Mouse (Mus musculus): ENCODE measurements around the gene Prss29. TPM values are rescaled to one million over a fixed set of nuclear protein-coding genes. Genes with fewer than 3 reads are reported as not detected.

Gene Prss29
- polyA plus RNA-seq, 1 experiment from 2014 or later, result not detected

DNA sequence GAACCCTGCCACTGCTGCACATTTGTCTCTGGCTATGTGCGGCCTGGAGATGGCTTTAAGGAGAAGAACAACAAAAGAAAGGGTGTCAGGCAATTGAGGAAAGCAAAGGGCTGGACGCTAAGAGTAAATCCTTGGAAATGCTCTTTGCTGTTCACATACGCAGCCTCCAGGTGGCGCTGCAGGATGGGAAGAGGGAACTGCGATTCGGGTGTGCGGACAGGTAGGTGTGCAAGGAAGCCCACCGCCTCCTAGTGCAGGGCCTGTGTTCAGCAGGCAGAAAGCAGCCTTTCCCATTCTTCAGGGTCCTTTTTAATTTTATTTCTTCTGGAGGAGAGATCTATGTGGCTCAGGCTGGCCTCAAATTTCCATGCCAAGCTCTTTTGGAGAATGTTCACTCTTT, 15.5 kb downstream of the Prss29 start:
- Histone ChIP-seq H3K4me1 (replicated peaks; ENCODE audit: control insufficient read depth, insufficient read depth, low read length) (no peaks in the 10 kb centered on the region), H3K4me3 (replicated peaks; ENCODE audit: low read length) (no peak overlapping the region), H3K9ac (replicated peaks; ENCODE audit: low read depth, low read length) (no peak overlapping the region), H3K9me3 (ENCODE audit: control insufficient read depth, low read length) (no peaks in the 10 kb centered on the region), H3K27me3 (replicated peaks; ENCODE audit: control insufficient read depth, insufficient read depth, low read length) (no peaks in the 10 kb centered on the region), H3K36me3 (ENCODE audit: control insufficient read depth, insufficient read depth) (no peaks in the 10 kb centered on the region), H3K27ac (ENCODE audit: low read length) (no peak overlapping the region), H3K4me2 (ENCODE audit: low read length) (no peak overlapping the region)
- 2% methylated on average over 8 of the region's 8 CpGs for WGBS
- ATAC-seq, result no peak

DNA sequence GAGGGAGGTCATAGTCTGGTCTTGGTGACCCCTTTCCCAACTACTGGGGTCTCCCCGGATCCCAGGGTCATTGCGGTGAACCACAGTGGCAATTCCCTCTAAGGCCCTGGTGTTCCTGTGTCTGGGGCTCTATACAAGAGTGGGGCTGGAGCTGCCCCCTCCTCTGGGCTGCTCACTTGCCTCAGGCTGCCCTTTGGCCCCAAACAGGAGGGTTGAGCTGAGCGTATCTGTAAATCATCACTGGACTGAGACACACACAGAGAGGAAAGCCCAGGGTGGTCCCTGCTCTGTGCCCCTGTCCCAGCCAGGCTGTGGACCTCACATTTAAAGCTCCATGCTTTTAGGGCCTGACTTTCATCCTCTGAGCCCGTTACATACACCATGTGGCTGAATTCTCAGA, 19.8 kb downstream of the Prss29 start:
- Histone ChIP-seq H3K9me3 (ENCODE audit: control insufficient read depth, low read length) (no peaks in the 10 kb centered on the region), H3K4me2 (ENCODE audit: low read length) (no peak overlapping the region), H3K4me1 (replicated peaks; ENCODE audit: control insufficient read depth, insufficient read depth, low read length) (no peaks in the 10 kb centered on the region), H3K27me3 (replicated peaks; ENCODE audit: control insufficient read depth, insufficient read depth, low read length) (no peaks in the 10 kb centered on the region), H3K27ac (ENCODE audit: low read length) (no peak overlapping the region), H3K9ac (replicated peaks; ENCODE audit: low read depth, low read length) (no peak overlapping the region), H3K36me3 (ENCODE audit: control insufficient read depth, insufficient read depth) (no peaks in the 10 kb centered on the region), H3K4me3 (replicated peaks; ENCODE audit: low read length) (no peak overlapping the region)
- ATAC-seq, result no peak
- 87% methylated on average over 4 of the region's 4 CpGs for WGBS

DNA sequence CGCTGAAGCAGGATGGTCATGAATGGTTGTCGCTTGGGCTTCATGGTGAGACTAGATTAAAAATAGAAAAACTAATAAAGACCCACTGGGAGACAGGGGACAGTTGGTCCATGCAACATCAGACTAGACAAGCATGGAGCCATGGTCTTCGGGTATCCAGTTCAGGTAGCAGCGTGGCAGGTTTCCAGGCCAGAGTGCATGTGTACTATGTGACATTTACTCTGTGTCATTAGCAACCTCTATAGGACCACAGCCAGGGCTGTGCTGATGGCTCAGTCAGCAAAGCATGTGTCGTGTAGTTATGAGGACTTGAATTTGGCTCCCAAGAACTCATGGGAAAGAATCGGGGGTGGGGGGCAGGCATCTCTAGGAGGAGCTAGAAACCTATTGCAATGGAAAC, 21.5 kb downstream of the Prss29 start:
- Histone ChIP-seq H3K9ac (replicated peaks; ENCODE audit: low read depth, low read length) (no peak overlapping the region), H3K27ac (ENCODE audit: low read length) (no peak overlapping the region), H3K4me3 (replicated peaks; ENCODE audit: low read length) (no peak overlapping the region), H3K9me3 (ENCODE audit: control insufficient read depth, low read length) (no peaks in the 10 kb centered on the region), H3K4me2 (ENCODE audit: low read length) (no peak overlapping the region), H3K4me1 (replicated peaks; ENCODE audit: control insufficient read depth, insufficient read depth, low read length) (no peaks in the 10 kb centered on the region), H3K36me3 (ENCODE audit: control insufficient read depth, insufficient read depth) (no peaks in the 10 kb centered on the region), H3K27me3 (replicated peaks; ENCODE audit: control insufficient read depth, insufficient read depth, low read length) (no peaks in the 10 kb centered on the region)
- WGBS, result 81% methylated on average over 6 of the region's 6 CpGs
- ATAC-seq, result no peak

DNA sequence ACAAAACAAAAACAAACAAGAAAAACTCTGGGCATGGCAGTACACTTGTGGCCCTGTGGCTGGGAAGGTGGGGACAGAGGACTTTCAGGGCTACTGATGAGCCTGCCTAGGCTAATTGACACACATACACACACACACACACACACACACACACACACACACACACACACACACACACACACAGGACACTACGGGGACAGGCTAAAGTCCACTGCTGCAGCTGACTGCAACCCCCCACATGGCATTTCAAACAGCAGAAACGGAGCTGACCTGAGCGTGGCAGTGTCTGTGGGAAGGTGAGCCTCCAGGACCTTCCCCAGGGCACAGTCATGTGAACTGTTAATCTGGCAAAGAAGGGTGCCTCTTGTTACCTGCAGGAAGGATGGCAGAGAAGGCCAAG, 23.0 kb downstream of the Prss29 start:
- Histone ChIP-seq H3K4me1 (replicated peaks; ENCODE audit: control insufficient read depth, insufficient read depth, low read length) (no peaks in the 10 kb centered on the region), H3K36me3 (ENCODE audit: control insufficient read depth, insufficient read depth) (no peaks in the 10 kb centered on the region), H3K27me3 (replicated peaks; ENCODE audit: control insufficient read depth, insufficient read depth, low read length) (no peaks in the 10 kb centered on the region; the same call in 1 of the 2 replicates), H3K4me2 (ENCODE audit: low read length) (no peak overlapping the region), H3K9me3 (ENCODE audit: control insufficient read depth, low read length) (no peaks in the 10 kb centered on the region), H3K9ac (replicated peaks; ENCODE audit: low read depth, low read length) (no peak overlapping the region), H3K27ac (ENCODE audit: low read length) (no peak overlapping the region), H3K4me3 (replicated peaks; ENCODE audit: low read length) (no peak overlapping the region)
- WGBS, result 63% methylated on average over 3 of the region's 3 CpGs
- ATAC-seq, result no peak

DNA sequence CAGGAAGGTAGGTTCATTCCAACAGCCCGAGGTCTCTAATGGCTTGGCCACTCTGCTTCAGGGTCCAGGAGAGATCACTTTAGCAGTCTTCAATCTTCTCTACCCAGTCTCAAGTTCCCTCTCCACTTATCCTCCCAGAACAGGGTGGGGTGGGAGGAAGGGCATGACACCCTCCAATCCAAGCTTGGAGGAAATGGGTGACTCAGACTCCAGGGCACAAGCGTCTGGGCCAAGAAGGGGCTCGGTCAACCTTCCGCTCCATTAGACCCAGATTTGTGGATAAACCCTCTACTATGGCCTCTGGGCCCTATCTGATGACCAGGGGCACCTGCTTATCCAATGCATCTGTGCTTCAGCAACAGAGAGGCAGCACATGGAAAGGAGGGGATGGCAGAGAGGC, 27.0 kb downstream of the Prss29 start, which contains the start of gene Tpsab1:
Gene Tpsab1 (minus strand): TSS at position 101 of the 400 bp plus-strand sequence.
- WGBS, result 84% methylated on average over 4 of the region's 4 CpGs

DNA sequence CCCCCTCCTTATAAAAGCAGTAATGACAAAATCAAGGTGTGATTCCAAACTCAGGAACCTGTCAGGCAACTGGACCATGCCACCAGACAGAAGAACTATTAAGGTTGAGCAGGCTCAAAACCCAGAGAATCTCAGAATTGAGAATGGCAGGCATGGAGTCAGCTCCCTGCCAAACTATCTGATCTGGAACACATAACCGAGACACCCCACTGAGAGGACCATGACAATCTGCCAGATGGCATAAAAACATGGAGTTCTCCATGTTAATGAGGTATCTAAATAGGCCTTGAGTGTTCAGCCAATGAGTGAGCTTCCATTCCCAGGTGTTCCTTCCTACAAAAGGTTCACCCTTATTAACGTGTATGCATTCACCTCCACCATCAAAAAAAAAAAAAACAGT, 42.8 kb downstream of the Prss29 start:
- WGBS, result 73% methylated on average over 2 of the region's 2 CpGs
- H3K4me3 ChIP-seq (replicated peaks; ENCODE audit: low read length), result no peak overlapping the region
- ATAC-seq, result no peak
- H3K4me2 ChIP-seq (ENCODE audit: low read length), result no peak overlapping the region
- H3K9ac ChIP-seq (replicated peaks; ENCODE audit: low read depth, low read length), result no peak overlapping the region
- no peaks in the 10 kb centered on the region for H3K9me3 ChIP-seq (ENCODE audit: control insufficient read depth, low read length)
- H3K27me3 ChIP-seq (replicated peaks; ENCODE audit: control insufficient read depth, insufficient read depth, low read length), result no peaks in the 10 kb centered on the region
- H3K36me3 ChIP-seq (ENCODE audit: control insufficient read depth, insufficient read depth), result no peaks in the 10 kb centered on the region
- H3K27ac ChIP-seq (ENCODE audit: low read length), result no peak overlapping the region
- H3K4me1 ChIP-seq (replicated peaks; ENCODE audit: control insufficient read depth, insufficient read depth, low read length), result no peaks in the 10 kb centered on the region

More for the DNA sequence above, 27.0 kb downstream of the Prss29 start, which contains the start of gene Tpsab1:
- Histone ChIP-seq H3K4me3 (replicated peaks; ENCODE audit: low read length) (no peak within 1 kb of the TSS), H3K4me1 (replicated peaks; ENCODE audit: control insufficient read depth, insufficient read depth, low read length) (no peaks in the 10 kb centered on the region), H3K4me2 (ENCODE audit: low read length) (no peak within 1 kb of the TSS), H3K27ac (ENCODE audit: low read length) (no peak within 1 kb of the TSS), H3K9ac (replicated peaks; ENCODE audit: low read depth, low read length) (no peak within 1 kb of the TSS), H3K9me3 (ENCODE audit: control insufficient read depth, low read length) (no peaks in the 10 kb centered on the region), H3K36me3 (ENCODE audit: control insufficient read depth, insufficient read depth) (no peaks in the 10 kb centered on the region), H3K27me3 (replicated peaks; ENCODE audit: control insufficient read depth, insufficient read depth, low read length) (no peaks in the 10 kb centered on the region; the same call in 1 of the 2 replicates)
- ATAC-seq, result no peak

DNA sequence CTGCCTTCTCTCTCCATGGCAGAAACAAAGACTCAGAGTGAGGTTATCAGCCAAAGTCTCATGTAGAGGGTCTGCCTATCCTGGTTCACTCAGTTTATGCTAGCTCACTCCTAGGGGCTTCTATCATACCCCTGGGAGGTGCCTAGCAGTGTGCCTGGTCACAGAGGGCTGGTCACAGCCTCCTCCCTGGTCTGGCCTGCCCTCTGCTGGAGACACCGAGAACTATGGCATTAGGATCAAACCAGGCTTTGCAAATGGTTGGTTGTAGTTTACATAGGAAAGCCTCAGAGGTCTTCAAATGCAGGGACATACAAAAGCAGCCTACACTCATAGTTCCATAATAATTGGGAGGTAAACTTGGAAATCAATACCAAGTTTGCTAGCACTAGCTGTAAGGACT, 45.3 kb downstream of the Prss29 start:
- no peak for ATAC-seq
- H3K27me3 ChIP-seq (replicated peaks; ENCODE audit: control insufficient read depth, insufficient read depth, low read length), result no peaks in the 10 kb centered on the region
- no peak overlapping the region for H3K4me2 ChIP-seq (ENCODE audit: low read length)
- WGBS, result 0% methylated on average over 1 of the region's 1 CpGs
- no peak overlapping the region for H3K9ac ChIP-seq (replicated peaks; ENCODE audit: low read depth, low read length)
- no peak overlapping the region for H3K4me3 ChIP-seq (replicated peaks; ENCODE audit: low read length)
- no peaks in the 10 kb centered on the region for H3K9me3 ChIP-seq (ENCODE audit: control insufficient read depth, low read length)
- H3K27ac ChIP-seq (ENCODE audit: low read length), result no peak overlapping the region
- no peaks in the 10 kb centered on the region for H3K4me1 ChIP-seq (replicated peaks; ENCODE audit: control insufficient read depth, insufficient read depth, low read length)
- H3K36me3 ChIP-seq (ENCODE audit: control insufficient read depth, insufficient read depth), result no peaks in the 10 kb centered on the region

DNA sequence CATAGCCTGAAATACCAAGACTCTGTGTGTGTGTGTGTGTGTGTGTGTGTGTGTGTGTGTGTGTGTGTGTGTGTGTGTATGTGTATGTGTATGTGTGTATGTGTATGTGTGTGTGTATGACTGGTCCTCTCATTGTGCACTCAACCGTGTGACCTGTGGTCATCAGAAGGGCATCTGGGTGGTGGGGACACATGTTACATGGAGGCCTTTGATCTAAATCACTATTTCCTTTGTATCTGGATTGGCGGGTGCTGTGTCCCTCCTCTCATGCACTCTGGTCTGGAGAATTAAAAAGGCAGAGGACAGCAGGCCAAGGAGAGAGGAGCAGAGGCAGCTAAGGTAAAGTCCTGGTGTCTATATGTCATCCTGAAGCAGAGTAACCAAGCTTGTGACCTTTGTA, 47.6 kb downstream of the Prss29 start, which contains the start of gene Tpsb2:
Gene Tpsb2 (plus strand): TSS at position 301 of the 400 bp plus-strand sequence.
- H3K36me3 ChIP-seq (ENCODE audit: control insufficient read depth, insufficient read depth), result no peaks in the 10 kb centered on the region
- no peak within 1 kb of the TSS for H3K4me3 ChIP-seq (replicated peaks; ENCODE audit: low read length)
- no peaks in the 10 kb centered on the region for H3K27me3 ChIP-seq (replicated peaks; ENCODE audit: control insufficient read depth, insufficient read depth, low read length)
- H3K4me2 ChIP-seq (ENCODE audit: low read length), result no peak within 1 kb of the TSS
- ATAC-seq, result no peak
- 71% methylated on average over 2 of the region's 2 CpGs for WGBS
- no peaks in the 10 kb centered on the region for H3K4me1 ChIP-seq (replicated peaks; ENCODE audit: control insufficient read depth, insufficient read depth, low read length)
- H3K27ac ChIP-seq (ENCODE audit: low read length), result no peak within 1 kb of the TSS
- H3K9me3 ChIP-seq (ENCODE audit: control insufficient read depth, low read length), result no peaks in the 10 kb centered on the region
- no peak within 1 kb of the TSS for H3K9ac ChIP-seq (replicated peaks; ENCODE audit: low read depth, low read length)

DNA sequence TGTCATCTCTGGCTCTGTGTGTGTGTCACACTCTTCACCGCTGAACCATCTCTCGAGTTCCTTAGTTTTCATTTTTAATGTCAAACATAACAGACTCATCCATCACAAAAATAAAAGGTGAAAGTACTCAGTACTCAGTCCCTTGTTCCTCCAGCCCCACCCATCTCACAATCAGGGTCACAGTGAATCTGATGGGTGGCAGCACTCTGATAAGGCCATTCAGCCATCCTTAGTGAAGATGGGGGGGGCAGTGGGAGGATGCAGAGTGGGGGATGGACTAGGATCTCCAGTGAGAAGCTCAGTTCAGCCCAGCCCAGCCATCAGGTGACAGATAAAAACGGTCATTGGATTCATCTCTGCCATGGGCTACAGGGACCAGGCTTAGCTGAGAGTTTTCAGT, 50.5 kb downstream of the Prss29 start, which contains the start of gene Tpsg1:
Gene Tpsg1 (plus strand): TSS at position 301 of the 400 bp plus-strand sequence.
- H3K4me1 ChIP-seq (replicated peaks; ENCODE audit: control insufficient read depth, insufficient read depth, low read length), result no peaks in the 10 kb centered on the region
- H3K36me3 ChIP-seq (ENCODE audit: control insufficient read depth, insufficient read depth), result no peaks in the 10 kb centered on the region
- no peak within 1 kb of the TSS for H3K27ac ChIP-seq (ENCODE audit: low read length)
- no peak within 1 kb of the TSS for H3K9ac ChIP-seq (replicated peaks; ENCODE audit: low read depth, low read length)
- H3K9me3 ChIP-seq (ENCODE audit: control insufficient read depth, low read length), result no peaks in the 10 kb centered on the region
- no peaks in the 10 kb centered on the region for H3K27me3 ChIP-seq (replicated peaks; ENCODE audit: control insufficient read depth, insufficient read depth, low read length)
- 86% methylated on average over 3 of the region's 3 CpGs for WGBS
- no peak within 1 kb of the TSS for H3K4me3 ChIP-seq (replicated peaks; ENCODE audit: low read length)
- ATAC-seq, result no peak
- no peak within 1 kb of the TSS for H3K4me2 ChIP-seq (ENCODE audit: low read length)

All from forebrain, embryonic 16.5 days (tissue).